8 mouse cellular contexts compared by ENCODE assay signal in the genomic region with DNA sequence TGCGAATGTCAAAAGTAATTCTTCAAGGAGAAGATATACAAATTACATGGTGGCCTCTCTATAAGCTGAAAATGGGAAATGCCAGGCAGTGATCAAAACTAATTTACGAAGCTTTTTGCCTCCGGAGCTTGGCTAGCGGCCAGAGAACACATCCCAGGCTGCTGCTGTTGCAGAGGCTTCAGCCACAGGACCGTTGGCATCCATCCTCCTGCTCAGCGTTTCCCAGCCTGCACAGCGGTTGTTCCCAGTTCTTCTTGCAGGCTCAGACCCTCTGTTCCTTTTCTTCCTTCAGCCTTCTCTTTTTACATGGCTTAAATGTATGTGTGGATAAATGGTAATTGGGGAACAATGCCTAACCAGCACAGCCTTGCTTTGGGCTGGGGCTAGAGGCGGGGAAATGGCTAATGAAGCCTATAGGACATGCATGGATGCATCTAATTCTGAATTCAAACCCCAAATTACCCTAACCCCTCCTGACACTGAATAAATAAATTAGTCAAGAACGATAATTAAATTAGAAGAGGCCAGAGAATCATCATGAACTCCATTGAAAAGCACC. TPM values are rescaled to one million over a fixed set of nuclear protein-coding genes. Genes with fewer than 3 reads are reported as not detected.
DNase-seq lines count a peak whose midpoint lies in the region; ATAC-seq lines count a peak whose summit lies in the region.

No protein-coding gene starts in this region.

- H3K27ac ChIP-seq in heart, embryonic 15.5 days, result peak overlapping the region; percentile 62; the same call in 1 of the 2 replicates

- no peaks in the 10 kb centered on the region for H3K27me3 ChIP-seq in heart, embryonic 15.5 days

- no peak overlapping the region for H3K9ac ChIP-seq in heart, embryonic 15.5 days

- H3K9me3 ChIP-seq in heart, embryonic 15.5 days (replicated peaks), result no peaks in the 10 kb centered on the region

- no peak for ATAC-seq in heart, embryonic 15.5 days (replicated peaks; ENCODE audit: insufficient number of reproducible peaks, insufficient read depth, low FRiP score, low read depth)

- peak; percentile 24 for DNase-seq in cerebellum, adult 9-11 months
- DNase-seq in cerebellum, adult 11 months, result no peak
- peak; percentile 43 for DNase-seq in right cerebral cortex, adult 18-20 months
- DNase-seq in right cerebral cortex, postnatal 25 days, result no peak
- peak; percentile 36 to 37 for DNase-seq in layer of hippocampus, postnatal 10 days (ENCODE audit: low spot score in 2 of 2)
- DNase-seq in right cerebral cortex, postnatal 4 days, result peak; percentile 62
- no peak for DNase-seq in thymus, postnatal 0 days (ENCODE audit: low spot score)

- H3K36me3 ChIP-seq in heart, embryonic 15.5 days, result no peaks in the 10 kb centered on the region

- WGBS in heart, embryonic 15.5 days, result 37% methylated on average over 9 of the region's 9 CpGs

- peaks cover 10% of the 10 kb centered on the region for H3K4me1 ChIP-seq in heart, embryonic 15.5 days (replicated peaks)

- H3K4me2 ChIP-seq in heart, embryonic 15.5 days, result no peak overlapping the region

- H3K4me3 ChIP-seq in heart, embryonic 15.5 days, result no peak overlapping the region

RNA-seq across cellular contexts. Expression of a gene that starts 54.9 kb away (rescaled TPM):
- 25.9 and 36.1 TPM in 2 replicates for polyA plus RNA-seq in heart, embryonic 15.5 days (2015; fragmentation: Nextera tagmentation; extraction: Ambion mirVana)
- total RNA-seq in layer of hippocampus, postnatal 10 days (2021), result 10 to 100 TPM; 58.4 to 58.8 TPM
- 62.7 and 94.2 TPM in 2 replicates for polyA plus RNA-seq in thymus, postnatal 0 days (2015; fragmentation: Nextera tagmentation; extraction: Ambion mirVana)

Comparison
In these comparisons a context has a peak if more than half of its experiments do, and no peak if none do; other contexts are left out.
1. DNase-seq: peak in cerebellum, adult 9-11 months (single experiment), right cerebral cortex, adult 18-20 months (single experiment), layer of hippocampus, postnatal 10 days (2 of 2) and right cerebral cortex, postnatal 4 days (single experiment); none in cerebellum, adult 11 months (single experiment), right cerebral cortex, postnatal 25 days (single experiment) and thymus, postnatal 0 days (single experiment).